Mouse (Mus musculus) testis, adult 2 months (tissue): Measurements from ENCODE around the gene Spata5.

Experiments
- CTCF ChIP-seq: fragments of 200-500 bp; IDR thresholded peaks from 2 replicates; pipeline ENCODE4 v1.5.1; 2012; ENCODE audit warnings: low read depth, mild to moderate bottlenecking, inconsistent platforms, low read length, moderate library complexity; ENCODE audit not compliant: control insufficient read depth, insufficient read depth, insufficient replicate concordance
- POLR2A ChIP-seq: fragments of 200-500 bp; IDR thresholded peaks from 2 replicates; pipeline ENCODE4 v1.6.1; 2012; ENCODE audit warnings: low read depth, mild to moderate bottlenecking, inconsistent platforms, low read length, moderate library complexity; ENCODE audit not compliant: control insufficient read depth

GRCm38 (mm10) chr3:37532079-37532478 is 112.4 kb downstream of the Spata5 start:
- no peak for TF ChIP-seq CTCF
- no peak for TF ChIP-seq POLR2A
